Mouse (Mus musculus) thymus, adult 18-20 months (tissue): Measurements from ENCODE around the gene Agap3.

Experiments used
- DNase-seq, 2 experiments: peaks; one replicate each; pipeline ENCODE4 v3.0.0; 2022; ENCODE audit warnings: mixed read lengths in 2 of 2

The Agap3 gene

DNA sequence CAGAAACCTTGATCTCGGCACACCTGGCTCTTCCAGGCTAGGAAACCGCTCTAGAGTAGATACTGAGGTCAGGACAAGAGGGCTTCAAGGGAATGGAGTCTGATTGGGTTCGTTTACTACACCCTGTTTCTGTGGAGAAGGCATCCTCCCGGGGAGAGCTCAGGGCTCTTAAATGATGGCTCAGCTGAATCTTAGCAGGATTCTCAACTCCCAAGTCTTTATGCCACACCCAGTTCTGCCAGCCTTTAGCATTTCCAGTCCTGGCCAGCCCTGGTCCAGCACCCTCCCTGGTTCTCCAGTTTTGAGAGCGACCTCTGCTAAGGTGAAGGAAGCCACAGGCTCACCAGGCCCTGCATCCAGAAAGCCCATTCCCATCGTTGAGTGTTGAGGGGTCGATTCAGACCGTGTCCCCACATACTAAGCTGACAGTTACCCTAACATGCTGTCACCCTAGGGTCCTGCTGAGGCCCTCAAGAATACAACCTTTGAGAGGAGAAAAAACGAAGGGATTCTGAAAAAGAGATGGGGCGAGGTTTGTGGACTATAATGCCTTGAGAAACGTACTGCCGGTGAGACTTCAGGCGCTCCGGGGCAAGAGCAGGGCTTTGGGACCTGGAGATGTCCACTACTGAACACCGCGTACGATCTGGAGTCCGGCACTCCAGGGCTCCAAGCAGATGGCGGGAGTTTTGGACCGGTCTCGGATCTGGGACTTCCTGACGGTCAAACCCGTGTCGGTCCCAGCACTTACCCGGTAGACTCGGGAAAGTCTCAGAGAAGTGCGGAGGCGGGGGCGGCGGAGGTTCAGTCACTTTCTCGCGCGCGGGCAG, 73.6 kb downstream of the Agap3 start:
- no peak for DNase-seq

DNA sequence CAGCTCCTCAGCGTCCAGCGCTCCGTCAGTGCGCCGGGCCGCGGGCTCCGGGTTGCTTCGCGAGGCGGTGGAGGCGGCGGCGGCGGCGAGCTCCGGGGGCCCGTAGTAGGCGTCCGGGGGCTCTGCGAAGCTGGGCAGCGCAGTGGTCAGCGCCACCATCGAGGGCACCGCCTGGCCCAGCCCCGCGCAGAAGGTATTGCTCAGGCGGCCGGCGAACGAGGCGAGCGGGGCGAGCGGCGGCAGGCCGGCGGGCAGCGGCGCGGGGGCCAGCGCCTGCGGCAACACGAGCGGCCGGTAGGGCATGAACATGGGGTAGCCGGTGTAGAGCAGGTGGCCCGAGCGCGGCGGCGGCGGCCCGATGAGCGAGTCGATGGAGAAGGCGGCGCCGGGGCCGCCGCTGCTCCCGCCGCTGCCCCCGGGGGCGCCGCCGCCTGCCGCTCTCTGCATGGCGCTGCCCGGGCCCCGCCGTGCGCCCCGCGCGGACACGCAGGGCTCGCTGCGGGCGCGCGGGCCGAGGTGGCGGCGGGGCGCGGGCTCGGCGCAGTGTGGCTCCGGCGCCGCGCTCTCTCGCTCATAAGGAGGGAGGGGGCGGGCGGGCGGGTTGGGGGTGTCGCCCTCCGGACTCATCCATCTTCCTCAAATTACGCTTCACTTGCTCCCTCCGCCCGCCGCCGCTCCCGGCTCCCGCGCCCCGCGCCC, 74.4 kb downstream of the Agap3 start:
- DNase-seq, result no peak

DNA sequence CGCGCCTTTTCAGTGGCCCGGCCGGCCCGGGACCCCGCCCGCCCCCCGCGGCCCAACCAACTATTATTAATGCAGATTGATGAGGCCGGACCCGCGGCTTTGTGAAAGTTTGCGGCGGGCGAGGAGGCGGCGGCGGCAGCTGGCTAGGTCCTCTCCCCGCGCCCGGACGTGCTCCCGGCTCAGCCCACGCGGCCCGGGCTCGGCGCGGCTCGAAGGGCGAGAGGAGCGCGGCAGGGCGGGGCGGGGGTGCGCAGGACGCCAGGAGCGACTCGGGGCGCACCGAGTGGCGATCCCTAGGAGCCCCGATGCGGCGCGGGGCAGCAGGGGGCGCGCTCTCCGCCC, 74.9 kb downstream of the Agap3 start, which contains the start of gene Gbx1:
Gene Gbx1, minus strand, starts transcription at position 314 of the 342 bp plus-strand sequence.
- no peak for DNase-seq

DNA sequence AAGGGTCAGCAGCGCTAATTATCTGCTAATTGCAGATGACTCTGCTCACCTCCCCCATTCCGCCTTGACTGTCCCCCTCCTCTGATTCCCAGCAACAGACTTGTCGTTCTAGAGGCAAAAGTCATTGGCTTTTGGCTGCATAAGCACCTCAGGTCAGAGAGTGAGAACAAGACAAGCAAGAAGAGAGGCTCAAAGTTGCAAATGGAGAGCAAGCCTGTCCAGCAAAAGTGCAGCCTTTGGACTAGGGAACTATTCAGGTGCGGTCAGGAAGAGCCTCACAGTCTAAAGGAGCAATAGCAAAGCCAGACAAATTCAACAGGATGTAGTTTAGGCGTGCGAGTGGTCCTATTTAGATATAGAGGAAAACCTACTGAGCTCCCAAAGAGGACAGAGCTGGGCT, 75.8 kb downstream of the Agap3 start:
- DNase-seq, result no peak

DNA sequence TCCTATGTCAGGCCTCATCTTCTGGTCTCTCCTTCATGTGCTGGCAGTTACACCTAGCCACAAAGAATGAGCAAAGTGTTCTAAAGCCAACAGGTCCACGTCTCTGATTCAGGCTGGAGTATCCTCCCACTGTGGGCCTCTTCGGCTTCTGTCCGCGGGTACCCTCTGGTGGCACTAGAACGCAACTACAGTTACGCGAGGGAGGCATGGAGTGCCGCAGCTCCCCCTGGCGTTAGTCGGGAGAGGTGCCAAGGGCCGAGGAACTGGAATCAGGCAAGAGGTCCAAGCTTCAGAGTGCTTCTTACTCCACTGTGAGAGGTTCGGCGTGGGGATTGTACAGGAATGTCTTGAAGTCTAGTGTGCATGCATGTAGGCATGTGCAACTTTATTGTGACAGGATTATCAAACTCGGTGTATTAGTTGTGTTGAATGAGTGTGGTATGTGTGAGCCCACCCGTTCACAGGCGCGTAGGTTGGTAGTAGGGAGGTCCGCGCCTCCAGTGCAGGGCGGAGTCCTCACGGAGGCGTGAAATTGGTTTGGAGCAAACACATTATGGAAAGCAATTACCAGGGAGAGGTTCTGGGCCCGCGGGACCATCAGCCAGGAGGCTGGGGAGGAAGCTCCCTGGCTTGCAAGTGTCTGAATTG, 78.2 kb downstream of the Agap3 start:
- peak; percentile 54 to 56 for DNase-seq

DNA sequence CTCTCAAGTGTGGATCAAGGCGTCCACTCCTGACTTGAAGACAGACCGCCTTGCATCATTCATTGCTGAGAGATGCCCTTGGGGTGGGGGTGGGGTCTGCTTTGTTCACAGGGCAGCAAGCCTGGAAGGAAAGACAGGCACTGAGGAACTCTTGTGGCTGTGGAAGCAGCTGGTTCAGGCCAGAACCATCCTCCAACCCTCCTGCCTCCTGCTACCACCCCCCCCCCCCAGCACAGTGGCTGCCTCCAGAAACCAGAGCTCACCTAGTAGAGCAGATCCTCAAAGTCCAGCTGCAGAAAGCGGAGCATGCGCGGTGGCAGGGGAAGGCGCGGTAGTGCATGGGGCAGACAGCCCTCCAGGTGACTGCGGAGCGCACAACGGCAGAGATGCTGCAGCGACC, 81.4 kb downstream of the Agap3 start:
- DNase-seq, result no peak

DNA sequence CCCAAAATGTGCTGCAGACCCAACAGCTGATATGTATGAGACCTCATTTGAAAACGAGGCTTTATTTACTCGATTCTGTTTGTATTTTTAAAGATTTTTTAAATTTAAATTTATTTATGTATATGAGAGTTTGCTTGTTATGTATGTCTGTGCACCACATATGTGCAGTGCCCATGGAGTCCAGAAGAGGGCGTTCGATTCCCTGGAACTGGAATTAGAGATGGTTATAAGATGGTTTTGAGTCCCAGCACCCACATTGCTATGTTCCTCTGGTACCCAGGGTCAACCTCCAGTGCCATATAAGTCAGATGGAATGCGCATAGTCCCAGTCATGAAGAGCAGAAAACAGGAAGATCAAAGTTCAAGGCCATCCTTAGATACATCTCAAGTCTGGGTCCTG, 82.3 kb downstream of the Agap3 start:
- DNase-seq, result no peak

DNA sequence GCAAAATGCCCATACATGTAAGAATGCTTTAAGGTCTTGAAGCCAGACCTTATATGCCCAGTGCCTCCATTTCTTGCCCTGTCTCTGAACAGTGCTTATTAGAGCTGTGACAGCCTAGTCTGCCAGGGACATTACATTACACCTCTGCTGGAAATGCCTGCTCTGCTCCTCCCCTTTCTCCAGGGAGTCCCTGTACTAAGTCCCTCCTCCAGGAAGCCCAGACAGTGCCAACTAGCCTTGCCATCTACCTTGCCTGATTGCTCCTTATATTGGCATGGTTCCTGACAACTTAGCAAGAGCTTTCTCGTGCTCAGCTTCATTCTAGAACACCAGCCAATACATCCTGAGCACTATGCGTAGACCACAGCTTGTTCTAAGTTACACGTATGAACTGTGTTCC, 83.8 kb downstream of the Agap3 start:
- DNase-seq, result no peak

DNA sequence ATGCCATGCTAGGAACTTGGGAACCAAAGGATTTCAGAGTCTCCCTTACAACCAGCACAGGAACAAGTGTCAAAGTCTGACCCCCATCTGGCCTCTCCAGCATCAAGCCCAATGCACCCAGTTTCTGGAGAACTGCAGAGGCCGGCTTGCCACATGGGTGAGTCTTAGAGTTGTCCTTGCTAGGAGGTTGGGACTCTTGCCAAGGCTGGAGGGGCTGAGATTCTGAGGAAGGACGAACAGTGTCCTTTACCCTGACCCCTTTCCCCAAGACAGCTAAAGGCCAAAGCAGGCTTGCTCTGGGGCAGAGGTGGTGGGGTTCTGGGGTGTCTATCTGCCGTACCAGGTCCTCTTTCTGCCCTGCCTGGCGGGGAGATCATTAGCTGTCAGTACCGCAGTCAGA, 84.5 kb downstream of the Agap3 start:
- DNase-seq, result no peak

DNA sequence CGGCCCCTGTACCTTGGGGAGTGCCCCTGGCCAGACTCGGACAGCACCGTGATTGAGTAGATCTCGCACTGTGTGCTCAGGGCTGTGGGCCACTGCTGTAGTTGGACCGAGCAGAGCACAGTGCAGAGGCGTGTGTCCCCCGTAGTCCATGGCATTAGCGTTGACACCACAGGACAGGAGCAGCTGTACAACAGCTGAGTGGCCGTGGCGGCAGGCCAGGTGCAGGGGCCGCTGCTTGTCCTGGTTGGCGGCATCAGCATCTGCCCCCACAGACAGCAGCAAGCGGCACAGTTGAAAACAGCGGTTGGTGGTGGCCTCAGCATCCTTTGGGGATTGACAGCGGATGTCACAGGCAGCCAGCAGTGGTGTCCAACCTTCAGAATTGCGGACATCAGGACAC, 85.6 kb downstream of the Agap3 start:
- DNase-seq, result no peak

DNA sequence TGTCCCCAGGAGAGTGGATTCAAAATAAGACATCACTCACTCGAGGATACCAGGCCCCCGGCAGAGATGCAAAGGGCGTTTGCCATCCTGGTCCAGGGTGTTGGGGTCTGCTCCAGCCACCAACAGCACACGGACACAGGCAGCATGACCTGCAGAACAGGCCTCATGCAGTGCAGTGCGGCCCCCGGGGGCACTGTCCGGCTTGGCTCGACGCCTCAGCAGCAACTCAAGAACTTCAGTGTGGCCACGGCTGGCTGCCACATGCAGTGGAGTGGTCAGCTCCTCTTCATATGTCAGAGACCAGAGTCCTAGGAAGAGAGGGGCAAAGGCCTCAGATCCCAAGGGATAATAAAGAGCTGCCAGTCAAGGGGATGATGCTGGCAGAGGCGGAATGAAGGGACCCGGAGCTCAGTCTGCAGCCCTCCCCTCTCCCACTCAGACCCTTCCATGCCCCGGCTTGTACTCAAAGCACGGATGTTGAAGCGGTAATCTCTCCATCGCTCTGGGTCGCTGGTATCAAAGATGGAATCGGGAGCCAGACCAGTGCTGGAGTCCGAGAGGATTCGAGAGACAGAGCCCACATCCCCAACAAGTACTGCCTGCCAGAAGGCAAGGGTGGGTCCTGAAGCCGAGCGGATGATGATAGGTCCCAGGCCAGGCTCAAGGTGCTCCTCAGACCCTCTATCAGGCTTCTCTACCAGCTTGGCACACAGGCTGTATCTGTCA, 87.8 kb downstream of the Agap3 start:
- DNase-seq, result no peak

DNA sequence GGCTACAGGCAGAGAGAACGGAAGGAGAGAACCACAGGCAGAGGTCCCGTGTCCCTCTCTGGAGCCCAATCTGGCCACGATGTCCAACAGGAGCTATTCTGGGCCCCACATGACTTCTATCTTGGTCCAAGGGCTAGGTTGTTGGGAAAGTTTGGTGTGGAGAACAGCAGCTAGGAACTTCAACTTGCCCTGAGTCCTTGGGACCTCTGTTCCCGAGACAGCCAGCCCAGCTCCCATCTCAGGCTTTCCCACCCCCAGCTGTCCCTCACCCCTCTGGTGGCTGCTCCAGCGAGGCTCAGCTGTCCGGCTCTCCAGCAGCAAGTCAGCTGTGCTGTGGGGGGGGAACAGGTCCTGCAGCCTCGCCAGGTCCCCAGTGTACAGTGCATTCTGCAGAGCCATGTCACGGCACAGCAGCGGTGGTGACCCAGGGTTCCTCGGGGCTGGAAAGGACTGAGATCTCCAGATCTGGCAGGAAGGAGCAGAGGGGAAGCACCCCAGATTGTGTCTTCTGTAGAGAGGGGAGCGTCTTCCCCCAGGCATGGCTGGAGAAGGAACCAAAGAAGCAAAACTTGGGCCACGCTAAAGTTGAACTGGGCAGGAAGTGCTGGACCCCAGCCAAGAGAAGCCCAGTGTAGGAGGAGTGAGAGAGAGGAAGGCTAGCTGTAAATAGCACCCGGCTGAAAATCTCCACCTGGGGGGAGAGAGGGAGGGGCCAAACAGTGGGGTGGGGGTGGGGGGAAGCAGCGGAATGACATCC, 88.6 kb downstream of the Agap3 start, which contains the start of gene Asb10:
Gene Asb10, minus strand, starts transcription at position 592 of the 757 bp plus-strand sequence.
- DNase-seq, result no peak

DNA sequence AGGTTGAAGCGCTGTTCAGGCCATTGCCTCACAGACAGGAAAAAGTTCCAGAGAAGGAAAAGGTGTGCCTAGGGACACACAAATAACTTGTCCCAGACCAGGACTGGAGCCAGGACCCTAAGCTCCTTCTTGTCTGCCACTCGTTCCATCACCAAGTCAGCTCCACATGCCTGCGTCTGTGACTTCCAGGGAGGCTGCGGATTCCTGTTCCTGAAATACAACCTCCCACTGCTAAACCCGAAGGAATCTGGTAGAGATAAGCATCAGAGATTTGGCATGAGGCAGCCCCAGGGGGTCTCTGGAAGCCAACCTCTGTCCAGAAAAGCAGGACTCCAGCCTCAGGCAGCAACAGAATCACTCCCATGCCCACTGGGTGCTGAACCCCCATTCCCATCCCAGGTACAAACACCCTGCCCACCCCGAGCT, 89.2 kb downstream of the Agap3 start:
- no peak for DNase-seq

DNA sequence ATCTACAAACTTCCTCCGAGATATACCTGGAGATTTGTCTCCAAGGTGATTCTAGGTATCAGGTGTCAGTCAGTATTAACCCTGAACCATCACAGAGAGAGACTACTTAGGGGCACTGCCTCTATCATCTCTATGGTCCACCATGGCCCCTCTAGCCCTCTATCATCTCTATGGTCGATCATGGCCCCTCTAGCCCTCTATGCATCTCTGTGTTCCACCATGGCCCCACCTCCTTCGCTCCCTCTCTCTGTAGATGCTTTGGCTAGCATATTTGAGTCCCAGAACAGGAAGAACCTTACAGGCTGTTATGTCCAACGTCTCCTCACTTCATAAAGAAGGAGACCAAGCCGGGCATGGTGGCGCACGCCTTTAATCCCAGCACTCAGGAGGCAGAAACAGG, 90.7 kb downstream of the Agap3 start:
- DNase-seq, result no peak

DNA sequence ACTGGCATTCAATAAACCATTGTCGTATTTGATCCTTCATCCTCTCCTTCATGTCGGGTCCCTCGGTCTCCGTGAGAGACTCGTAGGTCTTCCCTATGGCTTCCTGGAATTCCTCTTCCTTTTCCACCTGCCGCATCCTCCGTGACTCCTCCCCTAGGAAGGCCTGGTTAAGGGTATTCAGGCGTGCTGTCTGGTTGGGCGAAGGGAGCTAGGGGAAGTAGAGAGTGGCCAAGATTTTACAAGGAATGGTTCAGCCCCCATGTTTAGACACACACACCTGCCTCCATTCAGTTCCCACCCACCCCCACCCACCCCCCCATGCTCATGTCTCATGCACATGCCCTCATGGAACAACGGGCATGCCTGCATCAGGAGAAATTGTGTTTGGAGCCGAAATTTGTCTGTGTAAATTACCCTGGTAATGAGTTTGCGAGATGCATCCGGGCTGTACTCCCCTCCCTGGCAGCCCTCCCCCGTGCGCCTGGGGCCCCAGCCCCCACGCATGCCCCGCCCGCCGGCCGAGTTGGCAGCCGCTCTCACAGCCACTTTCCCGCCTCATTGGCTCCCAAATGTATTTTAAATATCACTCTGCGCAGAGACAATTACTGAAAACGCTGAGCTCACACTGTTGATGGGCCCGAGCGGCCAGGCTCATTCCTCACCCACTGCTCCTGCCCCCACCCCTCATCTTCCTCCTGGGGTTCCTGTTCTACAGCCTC, 98.8 kb downstream of the Agap3 start:
- no peak for DNase-seq

DNA sequence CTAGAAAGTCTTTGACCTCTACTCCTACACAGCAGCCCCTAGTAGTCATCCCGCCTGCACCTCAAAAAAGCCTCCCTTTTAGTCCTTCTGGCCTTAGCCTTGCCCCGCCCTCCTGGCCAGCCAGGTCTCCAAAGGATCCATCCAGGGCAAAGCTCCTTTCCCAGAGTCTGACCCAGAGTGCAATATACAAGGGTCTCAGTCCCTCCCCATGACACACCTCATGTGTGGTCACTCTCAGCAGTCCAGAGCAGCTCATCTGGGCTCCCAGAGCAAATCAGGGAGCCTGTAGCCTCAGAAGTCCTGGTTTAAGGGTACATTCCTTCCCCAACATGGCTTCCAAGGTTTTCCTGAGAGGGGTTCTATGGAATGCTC, 99.3 kb downstream of the Agap3 start:
- DNase-seq, result no peak
